Mouse (Mus musculus): ENCODE data around the gene Ifne. TPM values are rescaled to one million over a fixed set of nuclear protein-coding genes. Genes with fewer than 3 reads are reported as not detected.

Ifne gene
- total and polyA plus RNA-seq, 3 experiments, result not detected

- DNase-seq (ENCODE audit: extremely low read depth), result no peak
- H3K4me3 ChIP-seq (replicated peaks in 1 of 3; ENCODE audit: low read depth in 2 of 3, low read length in 2 of 3, poor library complexity in 1 of 3), result no peak overlapping the region
- TF ChIP-seq CHD1 (IDR thresholded peaks at IDR 0.05; ENCODE audit: low read depth, low read length) (no peak), RAD21 (IDR thresholded peaks at IDR 0.05; ENCODE audit: low read depth, low read length) (no peak), KAT2A (IDR thresholded peaks at IDR 0.05; ENCODE audit: insufficient replicate concordance, low read length) (no peak), RCOR1 (conservative IDR thresholded peaks at IDR 0.05; ENCODE audit: low read depth, low read length) (no peak), ELF1 (IDR thresholded peaks at IDR 0.05; ENCODE audit: low read depth, low read length) (no peak), EP300 (IDR thresholded peaks at IDR 0.05; ENCODE audit: low read length) (no peak), CTCF (conservative IDR thresholded peaks at IDR 0.05 in 1 of 2, IDR thresholded peaks at IDR 0.05 in 1 of 2; ENCODE audit: low read depth in 2 of 2, low read length in 2 of 2) (no peak), ZC3H11A (IDR thresholded peaks at IDR 0.05; ENCODE audit: low read depth, low read length) (no peak)
- dilution Hi-C loops (cut with MboI; ENCODE audit: extremely low pct_ligation_motif_present, extremely low pct_unique_long_range_greater_than_20kb, low sequenced_read_pairs), result no loop called here
- H3K36me3 ChIP-seq (replicated peaks in 1 of 2; ENCODE audit: control insufficient read depth in 1 of 2, insufficient read depth in 1 of 2, low read length in 1 of 2), result peaks cover 48 to 76% of the 10 kb centered on the region in 2 experiments
- H3K27me3 ChIP-seq (replicated peaks), result no peaks in the 10 kb centered on the region
- H3K4me1 ChIP-seq (ENCODE audit: control insufficient read depth in 1 of 2, insufficient read depth in 2 of 2), result 0 out of 4 replicates have a peak, but pooled peaks cover 0 to 3% of the 10 kb centered on the region in 2 experiments
- no peak overlapping the region for H3K27ac ChIP-seq (ENCODE audit: insufficient read depth, low read depth)
- no peak overlapping the region for H3K9ac ChIP-seq (ENCODE audit: insufficient read depth, low read depth)
- H3K9me3 ChIP-seq (replicated peaks; ENCODE audit: low read length), result no peaks in the 10 kb centered on the region
- in situ Hi-C loops (cut with MboI; ENCODE audit: low pct_ligation_motif_present, low pct_unique_long_range_greater_than_20kb, low sequenced_read_pairs), result no loop called here
- H3K4me2 ChIP-seq (ENCODE audit: insufficient read depth, low read depth, poor library complexity, severe bottlenecking), result no peak overlapping the region
- peaks cover 30% of the 10 kb centered on the region for H3K79me2 ChIP-seq (replicated peaks; ENCODE audit: control insufficient read depth, extremely low read depth, insufficient read depth, poor library complexity, severe bottlenecking)
Measured at GRCm38 (mm10) chr4:88912187-88912586, 32.2 kb upstream of the Ifne start.

GRCm38 (mm10) chr4:88909600-88910534 lies 29.9 kb upstream of the Ifne start:
- H3K79me2 ChIP-seq (replicated peaks; ENCODE audit: control insufficient read depth, extremely low read depth, insufficient read depth, poor library complexity, severe bottlenecking), result peaks cover 7% of the 10 kb centered on the region
- H3K4me3 ChIP-seq (replicated peaks in 1 of 3; ENCODE audit: low read depth in 2 of 3, low read length in 2 of 3, poor library complexity in 1 of 3), result no peak overlapping the region
- H3K27ac ChIP-seq (ENCODE audit: insufficient read depth, low read depth), result no peak overlapping the region
- peaks cover 32 to 54% of the 10 kb centered on the region in 2 experiments for H3K36me3 ChIP-seq (replicated peaks in 1 of 2; ENCODE audit: control insufficient read depth in 1 of 2, insufficient read depth in 1 of 2, low read length in 1 of 2)
- dilution Hi-C loops (cut with MboI; ENCODE audit: extremely low pct_ligation_motif_present, extremely low pct_unique_long_range_greater_than_20kb, low sequenced_read_pairs), result no loop called here
- no peak for DNase-seq (ENCODE audit: extremely low read depth)
- H3K9me3 ChIP-seq (replicated peaks; ENCODE audit: low read length), result no peaks in the 10 kb centered on the region
- H3K27me3 ChIP-seq (replicated peaks), result no peaks in the 10 kb centered on the region
- H3K4me2 ChIP-seq (ENCODE audit: insufficient read depth, low read depth, poor library complexity, severe bottlenecking), result no peak overlapping the region
- H3K9ac ChIP-seq (ENCODE audit: insufficient read depth, low read depth), result no peak overlapping the region
- in situ Hi-C loops (cut with MboI; ENCODE audit: low pct_ligation_motif_present, low pct_unique_long_range_greater_than_20kb, low sequenced_read_pairs), result no loop called here
- TF ChIP-seq POLR2AphosphoS2 (IDR thresholded peaks at IDR 0.05; ENCODE audit: low read depth, low read length), result peak; percentile 41; the same call in 1 of the 2 replicates
- TF ChIP-seq NRF1 (IDR thresholded peaks at IDR 0.05; ENCODE audit: low read depth, low read length), result no peak
- 0 out of 4 replicates have a peak, but pooled peaks cover 0 to 3% of the 10 kb centered on the region in 2 experiments for H3K4me1 ChIP-seq (ENCODE audit: control insufficient read depth in 1 of 2, insufficient read depth in 2 of 2)

GRCm38 (mm10) chr4:88893201-88893754 lies 13.3 kb upstream of the Ifne start:
- dilution Hi-C loops (cut with MboI; ENCODE audit: extremely low pct_ligation_motif_present, extremely low pct_unique_long_range_greater_than_20kb, low sequenced_read_pairs), result no loop called here
- Histone ChIP-seq H3K4me2 (ENCODE audit: insufficient read depth, low read depth, poor library complexity, severe bottlenecking) (no peak overlapping the region), H3K9me3 (replicated peaks; ENCODE audit: low read length) (no peaks in the 10 kb centered on the region), H3K27me3 (replicated peaks) (no peaks in the 10 kb centered on the region), H3K79me2 (replicated peaks; ENCODE audit: control insufficient read depth, extremely low read depth, insufficient read depth, poor library complexity, severe bottlenecking) (no peaks in the 10 kb centered on the region), H3K36me3 (replicated peaks in 1 of 2; ENCODE audit: control insufficient read depth in 1 of 2, insufficient read depth in 1 of 2, low read length in 1 of 2) (no peaks in the 10 kb centered on the region), H3K4me1 (ENCODE audit: control insufficient read depth in 1 of 2, insufficient read depth in 2 of 2) (peaks cover 2% of the 10 kb centered on the region in 2 experiments; a peak in 1 of 4 replicates), H3K4me3 (replicated peaks in 1 of 3; ENCODE audit: low read depth in 2 of 3, low read length in 2 of 3, poor library complexity in 1 of 3) (no peak overlapping the region), H3K27ac (ENCODE audit: insufficient read depth, low read depth) (no peak overlapping the region), H3K9ac (ENCODE audit: insufficient read depth, low read depth) (no peak overlapping the region)
- TF ChIP-seq POLR2AphosphoS2 (IDR thresholded peaks at IDR 0.05; ENCODE audit: low read depth, low read length) (no peak), MAZ (IDR thresholded peaks at IDR 0.05; ENCODE audit: low read depth, low read length) (no peak), IRF4 (IDR thresholded peaks at IDR 0.05; ENCODE audit: low read depth, low read length) (no peak), ETS1 (conservative IDR thresholded peaks at IDR 0.05; ENCODE audit: low read depth, low read length) (no peak)
- no peak for DNase-seq (ENCODE audit: extremely low read depth)
- in situ Hi-C loops (cut with MboI; ENCODE audit: low pct_ligation_motif_present, low pct_unique_long_range_greater_than_20kb, low sequenced_read_pairs), result loop anchor here (25.0 kb wide), 1 partner anchor 794 kb away; the partner anchor contains the start of gene Dmrta1
